Mouse (Mus musculus) layer of hippocampus, adult 2 months (tissue): Measurements from ENCODE around the gene Msl3l2. TPM values are rescaled to one million over a fixed set of nuclear protein-coding genes. Genes with fewer than 3 reads are reported as not detected.

ENCODE experiments used
- DNase-seq, 2 experiments: peaks; one replicate each; pipeline ENCODE4 v3.0.0; 2022; ENCODE audit warnings: low spot score in 2 of 2
- H3K27ac ChIP-seq: fragments of 200-600 bp; 2 replicates; pipeline ENCODE4 v1.8.1; 2022
- H3K4me3 ChIP-seq: fragments of 200-600 bp; 2 replicates; pipeline ENCODE4 v1.8.1; 2022; ENCODE audit warnings: mild to moderate bottlenecking
- CTCF ChIP-seq: fragments of 200-600 bp; conservative IDR thresholded peaks from 2 replicates; pipeline ENCODE4 v1.8.1; 2022; ENCODE audit warnings: antibody characterized with exemption, mild to moderate bottlenecking, moderate library complexity
- long read RNA-seq, 2 experiments: library from polyadenylated mRNA; stranded (forward); transcript quantifications; one replicate each; pipeline ENCODE4 v2.0.0; 2021; ENCODE audit warnings: borderline mapping rate in 2 of 2
- total RNA-seq, 2 experiments: library from RNA; stranded (reverse); gene quantifications; 2 replicates each; pipeline ENCODE4 v1.2.3; 2021

Msl3l2 gene
- 10 to 100 TPM; 17.6 to 18.4 TPM for total RNA-seq
- long read RNA-seq, experiment 1, transcript Msl3l2-201 (2 exons, 2,140 nt) = major isoform, 8 of 37 reads
- long read RNA-seq, experiment 1, partial matches to known transcripts = 29 of 37 reads
- long read RNA-seq, experiment 1, other reads (novel, unspliced or antisense) = 0 of 37 reads
- long read RNA-seq, experiment 2, partial matches to known transcripts = 40 of 45 reads
- long read RNA-seq, experiment 2, other reads (novel, unspliced or antisense) = 1 of 45 reads

DNA sequence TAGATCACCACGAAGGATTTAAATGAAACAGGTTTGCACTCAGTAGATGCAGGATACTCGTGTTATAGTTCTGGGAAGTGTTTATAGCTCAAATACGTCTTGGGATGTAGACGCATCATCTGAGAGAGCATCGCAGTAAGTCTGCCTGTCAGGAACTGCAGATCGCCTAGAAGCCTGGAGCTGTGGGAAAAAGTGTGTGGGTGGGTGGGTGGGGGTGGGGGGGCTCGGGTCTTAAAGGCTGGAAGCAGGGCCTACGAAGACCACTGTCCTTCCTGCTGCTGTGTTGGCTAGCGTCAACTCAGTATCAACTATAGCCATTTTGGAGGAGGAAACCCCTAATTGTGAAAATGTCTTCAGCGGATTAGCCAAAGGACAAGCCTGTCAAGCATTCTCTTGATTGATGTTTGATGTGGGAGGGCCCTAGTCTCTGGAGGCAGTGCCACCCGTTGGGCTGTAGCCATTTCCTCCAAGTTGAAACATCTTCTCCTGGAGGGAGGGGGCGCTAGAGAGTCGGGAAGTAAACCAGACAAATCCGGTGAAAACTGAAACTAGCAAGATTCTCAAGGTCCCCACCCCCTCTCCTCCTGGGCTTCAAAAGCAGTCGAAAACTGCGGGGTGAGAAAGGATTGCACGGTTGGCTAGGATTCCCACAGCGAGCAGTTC lies at the start of gene Msl3l2:
Gene Msl3l2, plus strand, starts transcription at position 585 of the 663 bp plus-strand sequence.
- DNase-seq = peak; percentile 94 to 95
- H3K4me3 ChIP-seq = peak within 1 kb of the TSS; percentile 52
- peak; percentile 89 for TF ChIP-seq CTCF
- H3K27ac ChIP-seq = peak within 1 kb of the TSS; percentile 89

DNA sequence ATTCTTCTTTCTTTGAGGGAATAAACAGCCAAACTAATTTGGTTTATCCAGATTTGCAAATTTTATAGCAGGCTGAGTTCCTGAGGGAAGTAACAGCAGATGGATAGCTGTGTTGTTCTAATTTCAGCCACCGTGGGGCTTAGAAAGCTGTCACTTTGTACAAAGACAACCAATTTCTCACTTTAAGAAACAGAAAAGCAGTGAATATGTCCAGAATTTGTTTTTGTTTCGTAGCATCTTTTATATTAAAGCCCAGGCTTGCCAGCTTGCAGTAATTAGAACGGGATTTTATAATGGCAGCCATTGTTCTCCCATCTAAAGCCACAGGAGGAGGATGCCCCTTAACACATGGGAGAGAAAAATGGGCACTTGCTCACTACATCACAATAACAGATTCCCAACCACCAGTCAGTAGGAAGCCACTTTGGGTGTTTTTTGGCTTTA lies 47.7 kb upstream of the Msl3l2 start:
- peak; percentile 37 for TF ChIP-seq CTCF
- DNase-seq = peak; percentile 26 to 51
- Histone ChIP-seq H3K4me3 (peak overlapping the region; percentile 10; the same call in 1 of the 2 replicates), H3K27ac (peak overlapping the region; percentile 88)

DNA sequence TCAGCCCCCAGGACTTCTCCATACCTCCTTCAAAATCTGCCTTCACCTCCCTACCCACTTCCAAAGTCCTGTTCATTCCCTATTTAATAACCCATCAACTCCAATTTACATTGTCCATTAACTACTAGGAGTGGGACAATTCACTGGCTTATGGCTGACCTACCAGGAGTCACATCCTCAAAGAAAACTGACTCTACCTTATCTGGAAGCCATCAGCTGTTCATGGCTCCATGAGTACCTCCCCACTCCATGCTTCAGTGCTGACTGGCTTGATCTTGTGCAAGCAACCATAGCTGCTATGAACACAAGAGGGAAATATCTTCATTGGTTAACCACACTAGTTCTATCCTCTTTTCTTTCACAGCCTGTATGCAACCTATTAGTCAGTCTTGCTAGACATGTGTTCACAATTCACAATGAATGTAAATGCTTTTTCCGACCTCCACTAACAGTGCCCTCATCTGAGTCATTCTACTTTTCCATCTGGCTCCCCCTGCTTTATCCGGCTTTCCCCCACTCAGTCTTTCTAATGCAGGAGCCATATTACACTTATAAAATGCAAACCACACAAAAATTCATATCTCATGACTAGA lies 45.4 kb upstream of the Msl3l2 start:
- no peak overlapping the region for H3K27ac ChIP-seq
- DNase-seq = no peak
- no peak overlapping the region for H3K4me3 ChIP-seq
- no peak for TF ChIP-seq CTCF

GRCm38 (mm10) chr10:56062746-56063145 lies 44.0 kb upstream of the Msl3l2 start:
- Histone ChIP-seq H3K4me3 (no peak overlapping the region), H3K27ac (no peak overlapping the region)
- no peak for DNase-seq
- TF ChIP-seq CTCF = no peak

DNA sequence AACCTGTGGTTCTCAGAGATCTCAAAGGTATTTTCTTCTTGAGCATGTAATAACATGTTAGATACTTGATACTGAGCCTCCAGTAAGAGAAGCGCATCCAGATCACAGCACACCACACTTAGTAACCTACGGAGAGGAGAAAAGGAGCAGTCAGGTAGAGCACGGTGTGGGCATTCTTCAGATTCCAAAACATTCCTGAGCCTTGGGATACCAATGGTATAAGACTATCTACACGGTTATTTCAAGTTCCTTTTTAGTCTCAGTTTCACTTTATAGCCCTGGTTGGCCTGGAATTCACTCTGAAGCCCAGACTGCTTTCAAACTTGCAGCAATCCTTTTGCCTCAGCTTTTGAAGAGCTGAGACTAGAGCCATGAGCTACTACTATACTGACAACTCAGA lies 17.0 kb upstream of the Msl3l2 start:
- Histone ChIP-seq H3K4me3 (no peak overlapping the region), H3K27ac (no peak overlapping the region)
- no peak for TF ChIP-seq CTCF
- no peak for DNase-seq

- no peak overlapping the region for H3K27ac ChIP-seq
- no peak for DNase-seq
- TF ChIP-seq CTCF = no peak
- no peak overlapping the region for H3K4me3 ChIP-seq
These were observed 12.1 kb upstream of the Msl3l2 start for GRCm38 (mm10) chr10:56094586-56094985.

- DNase-seq = no peak
- Histone ChIP-seq H3K27ac (no peak overlapping the region), H3K4me3 (no peak overlapping the region)
- TF ChIP-seq CTCF = no peak
These were observed 10.0 kb upstream of the Msl3l2 start for GRCm38 (mm10) chr10:56096757-56097156.

DNA sequence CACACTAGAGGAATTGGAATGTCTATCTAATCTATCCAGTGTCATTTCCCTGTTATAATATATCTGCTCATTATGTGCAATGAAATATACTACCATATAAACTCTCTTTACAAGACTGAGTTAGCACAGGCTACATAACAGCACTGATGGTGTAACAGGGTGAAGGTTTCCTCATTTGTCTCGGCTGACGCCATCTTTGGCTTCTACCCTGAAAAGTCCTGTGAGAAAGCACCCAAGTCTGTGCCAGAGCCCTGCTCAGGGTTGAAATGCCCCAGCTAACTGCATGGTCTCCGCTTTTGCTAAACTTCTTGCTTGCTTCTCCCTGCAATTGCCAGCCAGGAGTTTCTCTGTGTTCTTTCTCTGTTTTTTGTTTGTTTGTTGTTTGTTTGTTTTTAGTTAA lies 7.6 kb upstream of the Msl3l2 start:
- Histone ChIP-seq H3K27ac (no peak overlapping the region), H3K4me3 (no peak overlapping the region)
- no peak for TF ChIP-seq CTCF

DNA sequence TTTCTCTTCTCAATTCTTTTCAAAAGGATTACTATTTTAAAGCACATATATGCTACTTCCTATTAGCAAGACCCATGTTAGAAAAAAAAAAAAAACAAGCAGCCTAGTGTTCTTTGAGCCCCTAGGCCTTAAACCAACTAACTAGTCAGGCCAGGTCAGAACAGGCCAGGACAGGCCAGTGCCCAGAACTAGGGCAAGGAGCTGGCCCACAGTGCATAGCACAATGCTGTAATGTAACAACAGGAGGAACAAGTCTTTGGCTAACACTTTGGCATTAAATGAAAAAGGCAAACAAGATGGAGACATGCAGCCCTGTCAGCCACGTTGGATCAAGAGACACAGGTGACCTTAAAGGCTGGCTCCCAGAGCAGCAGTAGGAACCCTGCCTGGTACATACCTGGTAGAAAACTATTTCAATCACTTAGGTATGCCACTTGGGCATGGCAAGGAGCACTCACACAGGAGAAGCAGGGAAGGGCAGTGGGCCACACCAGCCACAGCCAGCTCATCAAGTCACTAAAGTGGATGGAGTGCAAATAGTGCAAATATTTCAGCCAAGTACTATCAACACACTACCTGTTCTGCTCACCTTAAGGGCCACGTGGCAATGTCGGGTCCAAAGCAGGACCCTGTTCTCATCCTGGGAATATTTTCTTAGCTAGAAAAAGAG lies 6.9 kb upstream of the Msl3l2 start:
- no peak for TF ChIP-seq CTCF
- no peak for DNase-seq
- no peak overlapping the region for H3K4me3 ChIP-seq
- H3K27ac ChIP-seq = no peak overlapping the region

More for the DNA sequence above, 7.6 kb upstream of the Msl3l2 start:
- DNase-seq = no peak

DNA sequence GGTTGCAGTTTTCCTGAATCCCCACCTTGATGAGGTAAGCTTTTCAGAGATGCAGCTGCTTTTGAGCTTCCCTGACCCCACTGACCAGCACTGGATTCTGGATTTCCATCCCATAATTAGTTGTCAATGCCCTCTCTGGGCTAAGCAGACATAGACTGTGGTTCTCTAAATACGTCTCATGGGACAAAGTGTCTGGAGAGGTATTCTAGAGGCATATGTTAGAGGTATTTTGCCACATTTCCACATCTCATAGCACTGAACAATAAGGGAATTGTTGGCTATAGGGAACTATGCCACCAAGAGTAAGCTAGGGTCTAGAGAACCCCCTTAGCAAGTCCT lies 248 bp downstream of the Msl3l2 start:
- TF ChIP-seq CTCF = no peak
- DNase-seq = no peak
- Histone ChIP-seq H3K4me3 (peak overlapping the region; percentile 52), H3K27ac (peak overlapping the region; percentile 89)

DNA sequence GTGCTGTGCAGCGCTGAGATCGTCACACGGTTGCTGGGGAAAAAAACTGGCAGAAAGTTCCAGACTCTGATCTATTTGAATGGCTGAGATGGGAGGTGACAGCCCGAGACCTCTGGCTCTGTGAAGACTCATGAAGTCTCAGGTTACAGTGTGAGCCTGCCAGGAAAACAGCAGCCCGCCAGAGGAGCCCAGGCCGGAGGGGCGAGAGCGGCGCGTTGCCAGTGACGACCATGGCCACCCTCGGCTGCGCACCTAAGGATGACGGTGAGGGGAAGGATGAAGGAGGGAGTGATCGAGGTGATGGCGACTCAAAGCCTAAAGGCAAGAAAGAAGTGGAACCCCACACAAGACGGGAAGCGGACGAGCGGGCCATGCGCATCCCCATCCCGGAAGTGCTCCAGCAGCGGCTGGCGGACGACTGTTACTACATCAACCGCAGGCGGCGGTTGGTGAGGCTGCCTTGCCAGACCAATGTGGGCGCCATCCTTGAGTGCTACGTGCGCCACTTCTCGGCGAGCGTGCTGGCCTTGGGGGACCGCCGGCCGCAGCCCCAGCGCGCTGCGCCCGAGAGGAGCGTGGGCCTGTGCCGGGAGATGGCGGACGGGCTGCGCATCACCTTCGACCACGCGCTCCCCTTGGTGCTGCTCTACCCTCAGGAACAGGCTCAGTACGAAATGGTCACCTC lies 8.4 kb downstream of the Msl3l2 start:
- H3K27ac ChIP-seq = peak overlapping the region; percentile 96
- H3K4me3 ChIP-seq = peak overlapping the region; percentile 68
- peak; percentile 43 for TF ChIP-seq CTCF
- DNase-seq = peak; percentile 61 to 73

GRCm38 (mm10) chr10:56115636-56116180 lies 9.0 kb downstream of the Msl3l2 start:
- Histone ChIP-seq H3K27ac (peak overlapping the region; percentile 96), H3K4me3 (peak overlapping the region; percentile 68)
- peak in 1 of 2 experiments; percentile 8 for DNase-seq
- no peak for TF ChIP-seq CTCF
